Mouse (Mus musculus) embryonic fibroblast, embryonic 13.5 days (primary cell): Measurements from ENCODE around the gene Wnt10a. TPM values are rescaled to one million over a fixed set of nuclear protein-coding genes. Genes with fewer than 3 reads are reported as not detected.

ENCODE experiments used
- H3K27ac ChIP-seq: 2 replicates; pipeline ENCODE4 v1.5.1; 2012; ENCODE audit warnings: low read length, control low read depth, inconsistent platforms; ENCODE audit not compliant: insufficient read depth
- H3K4me1 ChIP-seq: 2 replicates; pipeline ENCODE4 v1.6.1; 2011; ENCODE audit warnings: low read length; ENCODE audit not compliant: control insufficient read depth, insufficient read depth
- H3K4me3 ChIP-seq: 2 replicates; pipeline ENCODE4 v1.5.1; 2011; ENCODE audit warnings: mild to moderate bottlenecking, control low read depth, low read length; ENCODE audit not compliant: insufficient read depth
- CTCF ChIP-seq: IDR thresholded peaks from 2 replicates; pipeline ENCODE4 v1.5.1; 2011; ENCODE audit warnings: mild to moderate bottlenecking, control low read depth, low read length, moderate library complexity, borderline replicate concordance; ENCODE audit not compliant: insufficient read depth
- POLR2A ChIP-seq: IDR thresholded peaks from 2 replicates; pipeline ENCODE4 v1.6.1; 2011; ENCODE audit warnings: low read depth, mild to moderate bottlenecking, control low read depth, low read length, moderate library complexity
- polyA plus RNA-seq: library from polyadenylated mRNA; stranded (reverse); fragments of >200 nt; gene quantifications from 2 replicates; pipeline ENCODE4 v1.2.4, GENCODE M21; 2011; ENCODE audit warnings: low read depth; ENCODE audit not compliant: missing spikeins, insufficient read length

Wnt10a gene
- polyA plus RNA-seq, 1 experiment = 1.8 TPM

- H3K4me3 ChIP-seq = no peak overlapping the region
- H3K4me1 ChIP-seq = no peaks in the 10 kb centered on the region
- TF ChIP-seq POLR2A = no peak
- no peak for TF ChIP-seq CTCF
- no peak overlapping the region for H3K27ac ChIP-seq
Observed at GRCm38 (mm10) chr1:74782045-74782444, 9.3 kb upstream of the Wnt10a start.

GRCm38 (mm10) chr1:74783554-74783953, 7.8 kb upstream of the Wnt10a start:
- TF ChIP-seq POLR2A = no peak
- TF ChIP-seq CTCF = no peak
- peak overlapping the region; percentile 39; the same call in 1 of the 2 replicates for H3K4me3 ChIP-seq
- H3K27ac ChIP-seq = no peak overlapping the region
- no peaks in the 10 kb centered on the region for H3K4me1 ChIP-seq

GRCm38 (mm10) chr1:74784041-74784759, 7.1 kb upstream of the Wnt10a start:
- no peaks in the 10 kb centered on the region for H3K4me1 ChIP-seq
- TF ChIP-seq CTCF (0 out of 2 replicates have a peak, but pooled peaks have one; percentile 24), POLR2A (no peak)
- peak overlapping the region; percentile 39 for H3K4me3 ChIP-seq
- no peak overlapping the region for H3K27ac ChIP-seq

- Histone ChIP-seq H3K27ac (no peak overlapping the region), H3K4me3 (no peak overlapping the region), H3K4me1 (no peaks in the 10 kb centered on the region)
- no peak for TF ChIP-seq CTCF
Observed at GRCm38 (mm10) chr1:74787846-74788245, 3.5 kb upstream of the Wnt10a start.

- TF ChIP-seq POLR2A (no peak), CTCF (no peak)
- Histone ChIP-seq H3K27ac (no peak overlapping the region), H3K4me3 (no peak overlapping the region), H3K4me1 (no peaks in the 10 kb centered on the region)
Observed at GRCm38 (mm10) chr1:74788603-74789176, 2.6 kb upstream of the Wnt10a start.

GRCm38 (mm10) chr1:74790095-74790494, 1.2 kb upstream of the Wnt10a start:
- no peaks in the 10 kb centered on the region for H3K4me1 ChIP-seq
- H3K27ac ChIP-seq = no peak overlapping the region
- H3K4me3 ChIP-seq = no peak overlapping the region
- TF ChIP-seq POLR2A = no peak
- no peak for TF ChIP-seq CTCF

- Histone ChIP-seq H3K4me3 (no peak overlapping the region), H3K27ac (no peak overlapping the region), H3K4me1 (no peaks in the 10 kb centered on the region)
- TF ChIP-seq CTCF (no peak), POLR2A (no peak)
Observed at GRCm38 (mm10) chr1:74792831-74793660, 1.7 kb downstream of the Wnt10a start.

- Histone ChIP-seq H3K27ac (no peak overlapping the region), H3K4me1 (no peaks in the 10 kb centered on the region), H3K4me3 (0 out of 2 replicates have a peak overlapping the region, but pooled peaks have one; percentile 8)
- TF ChIP-seq CTCF = no peak
- TF ChIP-seq POLR2A = no peak
Observed at GRCm38 (mm10) chr1:74794487-74795144, 3.3 kb downstream of the Wnt10a start.

- H3K27ac ChIP-seq = no peak overlapping the region
- TF ChIP-seq POLR2A = no peak
- no peak for TF ChIP-seq CTCF
- H3K4me1 ChIP-seq = no peaks in the 10 kb centered on the region
- no peak overlapping the region for H3K4me3 ChIP-seq
Observed at GRCm38 (mm10) chr1:74795145-74795529, 3.8 kb downstream of the Wnt10a start.
